Mouse (Mus musculus) liver, embryonic 14.5 days (tissue): Measurements from ENCODE around the gene Dazap1.

Source experiments
- CTCF ChIP-seq: IDR thresholded peaks from 2 replicates; pipeline ENCODE4 v1.5.1; 2016; ENCODE audit warnings: antibody characterized with exemption, low read depth, control low read depth
- EP300 ChIP-seq: IDR thresholded peaks from 2 replicates; pipeline ENCODE4 v1.6.1; 2016; ENCODE audit warnings: antibody characterized with exemption, low read depth

GRCm38 (mm10) chr10:80226071-80226415, 35.2 kb upstream of the Dazap1 start:
- TF ChIP-seq CTCF (no peak), EP300 (no peak)
